Mouse (Mus musculus): ENCODE data around the gene Kcnab1.
A peak's percentile ranks its signal among the peaks of the same experiment; 100 is the strongest.
"Not testable (repeated sequence)": the region's sequence is repeated elsewhere in the genome, so short reads cannot be mapped to it uniquely, and the experiment has no call there.

Gene Kcnab1

GRCm38 (mm10) chr3:65372552-65372951 is 263.4 kb downstream of the Kcnab1 start:
- no peak for DNase-seq

- DNase-seq, result no peak
Measured at GRCm38 (mm10) chr3:65373594-65374182, 264.5 kb downstream of the Kcnab1 start.

GRCm38 (mm10) chr3:65374729-65375128 is 265.5 kb downstream of the Kcnab1 start:
- no peak for DNase-seq

GRCm38 (mm10) chr3:65378724-65379123 is 269.5 kb downstream of the Kcnab1 start:
- no peak for DNase-seq

- no peak for DNase-seq
Measured at GRCm38 (mm10) chr3:65379884-65380539, 270.8 kb downstream of the Kcnab1 start.

- no peak for DNase-seq
Measured at GRCm38 (mm10) chr3:65381094-65381493, 271.9 kb downstream of the Kcnab1 start.

GRCm38 (mm10) chr3:65384431-65384830 is 275.2 kb downstream of the Kcnab1 start:
- DNase-seq, result no peak

GRCm38 (mm10) chr3:65385771-65386170 is 276.6 kb downstream of the Kcnab1 start:
- DNase-seq, result no peak

- DNase-seq, result no peak
Measured at GRCm38 (mm10) chr3:65391222-65391783, 282.1 kb downstream of the Kcnab1 start.

GRCm38 (mm10) chr3:65391784-65392420 is 282.7 kb downstream of the Kcnab1 start:
- DNase-seq, result no peak

GRCm38 (mm10) chr3:65392421-65392817 is 283.2 kb downstream of the Kcnab1 start, which contains the start of gene Ssr3:
TSS of gene Ssr3 (minus strand) at chr3:65392623.
- DNase-seq, result peak; percentile 98

- DNase-seq, result not testable (repeated sequence)
Measured at GRCm38 (mm10) chr3:65395111-65395510, 285.9 kb downstream of the Kcnab1 start.

- no peak for DNase-seq
Measured at GRCm38 (mm10) chr3:65396835-65397504, 287.8 kb downstream of the Kcnab1 start.

- DNase-seq, result no peak
Measured at GRCm38 (mm10) chr3:65397566-65397965, 288.4 kb downstream of the Kcnab1 start.

GRCm38 (mm10) chr3:65405781-65406180 is 296.6 kb downstream of the Kcnab1 start:
- DNase-seq, result no peak

GRCm38 (mm10) chr3:65407891-65408290 is 298.7 kb downstream of the Kcnab1 start:
- no peak for DNase-seq

- no peak for DNase-seq
Measured at GRCm38 (mm10) chr3:65416571-65416970, 307.4 kb downstream of the Kcnab1 start.

GRCm38 (mm10) chr3:65417913-65418594 is 308.9 kb downstream of the Kcnab1 start:
- no peak for DNase-seq

GRCm38 (mm10) chr3:65419706-65420105 is 310.5 kb downstream of the Kcnab1 start:
- DNase-seq, result no peak
